Mouse (Mus musculus): ENCODE data around the gene Whamm. TPM values are rescaled to one million over a fixed set of nuclear protein-coding genes. Genes with fewer than 3 reads are reported as not detected.

The Whamm gene
- polyA plus RNA-seq (2014; fragmentation: Nextera tagmentation; extraction: Ambion mirVana), result 5.2 and 5.6 TPM in 2 replicates

DNA sequence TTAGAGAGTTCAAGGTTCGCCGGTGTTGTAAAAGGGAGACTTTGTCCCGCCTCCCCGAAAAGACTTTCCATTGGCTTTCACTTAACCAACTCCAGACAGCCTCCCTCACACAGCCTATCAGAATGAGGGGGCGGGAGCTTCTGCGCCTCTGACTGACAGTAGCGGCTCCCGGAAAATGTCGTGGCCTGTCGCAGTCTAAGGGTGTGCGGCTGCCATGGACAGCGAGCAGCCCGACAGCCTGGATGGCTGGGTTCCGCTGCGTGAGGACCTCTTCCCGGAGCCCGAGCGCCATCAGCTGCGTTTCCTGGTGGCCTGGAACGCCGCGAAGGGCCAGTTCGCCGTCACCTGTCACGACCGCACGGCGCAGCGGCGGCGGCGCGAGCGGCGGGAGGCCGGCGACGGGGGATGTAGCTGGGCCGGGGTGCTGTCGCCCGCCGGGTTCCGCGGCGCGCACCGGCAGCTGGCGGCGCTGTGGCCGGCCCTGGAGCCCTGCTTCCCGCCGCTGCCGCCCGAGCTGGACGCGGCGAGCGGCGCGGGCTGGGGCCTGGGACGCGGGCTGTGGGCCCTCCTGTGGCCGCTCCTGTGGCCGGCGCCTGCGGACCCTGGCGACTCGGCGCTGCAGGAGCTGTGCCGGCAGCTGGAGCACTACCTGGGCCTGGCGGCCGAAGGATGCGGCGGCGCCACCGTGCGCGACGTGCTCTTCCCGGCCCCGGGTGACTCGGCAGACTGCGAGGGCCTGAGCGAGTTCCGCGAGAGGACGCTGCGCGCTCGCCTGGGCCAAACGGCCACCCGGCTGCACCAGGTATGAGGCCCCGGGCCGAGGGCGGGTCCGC lies at the start of gene Whamm:
Gene Whamm (plus strand): TSS at position 159 of the 833 bp plus-strand sequence.
- Histone ChIP-seq H3K9ac (replicated peaks; ENCODE audit: low read length) (peak within 1 kb of the TSS; percentile 81), H3K36me3 (replicated peaks; ENCODE audit: control insufficient read depth, insufficient read depth, low read depth, low read length) (no peaks in the 10 kb centered on the region), H3K4me1 (ENCODE audit: control insufficient read depth, insufficient read depth, low read length) (peaks cover 4% of the 10 kb centered on the region; the same call in 1 of the 2 replicates), H3K27ac (replicated peaks; ENCODE audit: low read depth, low read length) (peak within 1 kb of the TSS; percentile 76), H3K27me3 (ENCODE audit: control insufficient read depth, insufficient read depth, low read length) (no peaks in the 10 kb centered on the region), H3K4me2 (ENCODE audit: low read depth, low read length) (peak within 1 kb of the TSS; percentile 94), H3K9me3 (replicated peaks; ENCODE audit: control insufficient read depth, low read length) (no peaks in the 10 kb centered on the region), H3K4me3 (ENCODE audit: low read depth, low read length) (peak within 1 kb of the TSS; percentile 81)
- under 1% methylated on average over 86 of the region's 96 CpGs for WGBS
- ATAC-seq (replicated peaks; ENCODE audit: insufficient number of reproducible peaks, low FRiP score, low TSS enrichment, low read depth) (peak; percentile 99), DNase-seq (ENCODE audit: low spot score) (peak; percentile 95)

DNA sequence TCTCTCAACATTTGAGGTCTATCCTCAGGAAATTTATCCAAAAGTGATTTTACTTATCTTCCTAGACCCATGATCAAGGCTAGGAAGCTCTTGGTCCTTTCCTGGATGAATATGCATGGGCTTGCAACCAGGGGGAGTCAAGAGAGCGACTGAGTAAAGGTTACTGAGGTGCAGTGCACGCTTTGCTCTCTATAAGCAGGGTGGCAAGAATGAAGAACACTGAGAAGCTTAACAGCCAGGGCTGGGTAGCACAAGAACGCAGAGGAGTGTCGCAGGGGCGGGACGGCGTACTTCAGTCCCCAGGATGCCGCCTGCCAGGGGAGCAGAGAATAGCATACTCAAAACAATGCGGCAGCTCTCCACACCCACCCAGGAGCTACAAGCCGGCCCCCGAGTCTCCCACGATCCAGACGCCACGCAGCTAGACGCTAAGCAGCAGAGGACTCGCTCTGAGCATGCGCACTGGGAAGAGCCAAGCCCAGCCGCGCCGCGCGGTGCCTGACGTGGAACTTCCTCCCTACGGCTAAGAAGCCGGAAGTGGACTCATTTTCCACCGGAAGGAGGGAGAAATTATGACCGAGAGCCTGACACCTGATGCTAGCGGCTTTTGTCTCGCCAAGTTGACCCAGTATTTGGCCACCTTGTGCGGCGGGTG lies 47.9 kb upstream of the Whamm start:
- peak overlapping the region; percentile 88 for H3K9ac ChIP-seq (replicated peaks; ENCODE audit: low read length)
- H3K27me3 ChIP-seq (ENCODE audit: control insufficient read depth, insufficient read depth, low read length), result no peaks in the 10 kb centered on the region
- peak; percentile 95 for ATAC-seq (replicated peaks; ENCODE audit: insufficient number of reproducible peaks, low FRiP score, low TSS enrichment, low read depth)
- H3K27ac ChIP-seq (replicated peaks; ENCODE audit: low read depth, low read length), result peak overlapping the region; percentile 85
- H3K9me3 ChIP-seq (replicated peaks; ENCODE audit: control insufficient read depth, low read length), result no peaks in the 10 kb centered on the region
- peak overlapping the region; percentile 79 for H3K4me2 ChIP-seq (ENCODE audit: low read depth, low read length)
- no peaks in the 10 kb centered on the region; the same call in 1 of the 2 replicates for H3K36me3 ChIP-seq (replicated peaks; ENCODE audit: control insufficient read depth, insufficient read depth, low read depth, low read length)
- under 1% methylated on average over 31 of the region's 31 CpGs for WGBS
- H3K4me3 ChIP-seq (ENCODE audit: low read depth, low read length), result peak overlapping the region; percentile 69
- no peaks in the 10 kb centered on the region for H3K4me1 ChIP-seq (ENCODE audit: control insufficient read depth, insufficient read depth, low read length)
- DNase-seq (ENCODE audit: low spot score), result peak; percentile 98

DNA sequence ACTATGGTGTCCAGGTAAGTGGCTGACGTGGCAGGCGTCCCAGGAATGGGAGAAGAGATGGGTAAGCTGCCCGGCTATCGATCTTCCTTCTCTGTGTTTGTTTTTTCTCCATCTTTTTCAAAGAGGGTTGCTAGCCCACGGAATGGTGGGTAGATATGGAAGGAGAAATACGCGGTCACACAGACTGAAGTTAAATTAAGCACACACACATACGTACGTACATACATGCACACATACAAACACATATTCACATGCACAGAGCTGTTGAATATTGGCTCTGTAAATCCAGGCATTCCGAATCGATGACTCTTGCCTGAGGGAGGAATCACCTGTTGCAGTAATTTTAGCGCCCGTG lies 47.4 kb upstream of the Whamm start:
- DNase-seq (ENCODE audit: low spot score) (no peak), ATAC-seq (replicated peaks; ENCODE audit: insufficient number of reproducible peaks, low FRiP score, low TSS enrichment, low read depth) (0 out of 2 replicates have a peak, but pooled peaks have one; percentile 14)
- 13% methylated on average over 13 of the region's 13 CpGs for WGBS
- H3K4me1 ChIP-seq (ENCODE audit: control insufficient read depth, insufficient read depth, low read length), result no peaks in the 10 kb centered on the region
- peak overlapping the region; percentile 69 for H3K4me3 ChIP-seq (ENCODE audit: low read depth, low read length)
- H3K36me3 ChIP-seq (replicated peaks; ENCODE audit: control insufficient read depth, insufficient read depth, low read depth, low read length), result no peaks in the 10 kb centered on the region; the same call in 1 of the 2 replicates
- H3K4me2 ChIP-seq (ENCODE audit: low read depth, low read length), result peak overlapping the region; percentile 79
- no peaks in the 10 kb centered on the region for H3K27me3 ChIP-seq (ENCODE audit: control insufficient read depth, insufficient read depth, low read length)
- peak overlapping the region; percentile 85; the same call in 1 of the 2 replicates for H3K27ac ChIP-seq (replicated peaks; ENCODE audit: low read depth, low read length)
- peak overlapping the region; percentile 88 for H3K9ac ChIP-seq (replicated peaks; ENCODE audit: low read length)
- no peaks in the 10 kb centered on the region for H3K9me3 ChIP-seq (replicated peaks; ENCODE audit: control insufficient read depth, low read length)

DNA sequence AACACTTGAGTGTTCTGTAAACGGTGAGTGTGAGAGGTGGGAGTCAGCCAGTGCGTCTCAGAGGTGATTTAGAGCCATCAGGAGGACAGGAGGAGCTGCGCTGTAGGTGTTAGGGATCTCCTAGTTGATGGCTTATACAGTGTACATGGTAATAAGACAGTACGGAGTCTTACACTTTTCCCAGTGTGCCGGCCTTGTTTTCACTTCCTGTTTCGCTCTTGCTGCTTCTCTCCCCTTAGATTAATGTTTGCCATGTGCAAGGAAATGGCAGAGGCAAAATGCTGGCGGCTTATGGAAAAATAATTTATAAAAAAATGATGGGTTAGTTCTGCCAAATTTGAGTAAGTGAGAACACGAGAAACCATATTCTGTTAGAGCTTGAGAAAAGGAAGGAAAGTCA lies 42.1 kb upstream of the Whamm start:
- Histone ChIP-seq H3K27ac (replicated peaks; ENCODE audit: low read depth, low read length) (no peak overlapping the region), H3K4me2 (ENCODE audit: low read depth, low read length) (no peak overlapping the region), H3K27me3 (ENCODE audit: control insufficient read depth, insufficient read depth, low read length) (no peaks in the 10 kb centered on the region), H3K4me1 (ENCODE audit: control insufficient read depth, insufficient read depth, low read length) (no peaks in the 10 kb centered on the region), H3K4me3 (ENCODE audit: low read depth, low read length) (no peak overlapping the region), H3K9me3 (replicated peaks; ENCODE audit: control insufficient read depth, low read length) (no peaks in the 10 kb centered on the region), H3K36me3 (replicated peaks; ENCODE audit: control insufficient read depth, insufficient read depth, low read depth, low read length) (peaks cover 5% of the 10 kb centered on the region), H3K9ac (replicated peaks; ENCODE audit: low read length) (no peak overlapping the region)
- WGBS, result 92% methylated on average over 8 of the region's 8 CpGs
- no peak for ATAC-seq (replicated peaks; ENCODE audit: insufficient number of reproducible peaks, low FRiP score, low TSS enrichment, low read depth)
- no peak for DNase-seq (ENCODE audit: low spot score)

DNA sequence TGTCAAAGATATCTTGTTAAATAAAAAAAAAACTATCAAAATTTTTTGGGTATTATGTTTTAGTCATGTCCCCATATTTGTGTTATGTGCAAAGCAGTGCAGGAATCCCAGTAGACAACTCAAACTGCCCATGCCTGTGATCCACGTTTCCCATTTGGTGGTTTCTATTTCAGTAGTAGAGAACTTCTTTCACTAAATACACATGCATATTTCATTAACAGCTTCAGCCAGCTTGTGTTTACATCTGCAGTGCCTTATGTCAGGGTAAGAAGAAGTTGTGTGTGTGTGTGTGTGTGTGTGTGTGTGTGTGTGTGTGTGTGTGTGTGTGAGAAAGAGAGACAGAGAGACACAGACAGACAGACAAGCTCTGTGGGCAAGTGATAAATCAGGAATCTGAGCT lies 39.6 kb upstream of the Whamm start:
- ATAC-seq (replicated peaks; ENCODE audit: insufficient number of reproducible peaks, low FRiP score, low TSS enrichment, low read depth) (no peak), DNase-seq (ENCODE audit: low spot score) (no peak)
- Histone ChIP-seq H3K36me3 (replicated peaks; ENCODE audit: control insufficient read depth, insufficient read depth, low read depth, low read length) (peaks cover 10% of the 10 kb centered on the region), H3K9me3 (replicated peaks; ENCODE audit: control insufficient read depth, low read length) (no peaks in the 10 kb centered on the region), H3K4me2 (ENCODE audit: low read depth, low read length) (no peak overlapping the region), H3K4me3 (ENCODE audit: low read depth, low read length) (no peak overlapping the region), H3K4me1 (ENCODE audit: control insufficient read depth, insufficient read depth, low read length) (no peaks in the 10 kb centered on the region), H3K27me3 (ENCODE audit: control insufficient read depth, insufficient read depth, low read length) (no peaks in the 10 kb centered on the region), H3K9ac (replicated peaks; ENCODE audit: low read length) (no peak overlapping the region), H3K27ac (replicated peaks; ENCODE audit: low read depth, low read length) (no peak overlapping the region)
- WGBS, result 86% methylated on average over 1 of the region's 1 CpGs

GRCm38 (mm10) chr7:81536478-81536877 lies 34.6 kb upstream of the Whamm start:
- WGBS, result 92% methylated on average over 4 of the region's 4 CpGs
- DNase-seq (ENCODE audit: low spot score), result no peak
- H3K4me2 ChIP-seq (ENCODE audit: low read depth, low read length), result no peak overlapping the region

GRCm38 (mm10) chr7:81538070-81538675 lies 32.9 kb upstream of the Whamm start:
- Histone ChIP-seq H3K4me2 (ENCODE audit: low read depth, low read length) (no peak overlapping the region), H3K9ac (replicated peaks; ENCODE audit: low read length) (no peak overlapping the region), H3K36me3 (replicated peaks; ENCODE audit: control insufficient read depth, insufficient read depth, low read depth, low read length) (peaks cover 10% of the 10 kb centered on the region), H3K4me3 (ENCODE audit: low read depth, low read length) (no peak overlapping the region), H3K4me1 (ENCODE audit: control insufficient read depth, insufficient read depth, low read length) (no peaks in the 10 kb centered on the region), H3K27ac (replicated peaks; ENCODE audit: low read depth, low read length) (no peak overlapping the region), H3K9me3 (replicated peaks; ENCODE audit: control insufficient read depth, low read length) (no peaks in the 10 kb centered on the region), H3K27me3 (ENCODE audit: control insufficient read depth, insufficient read depth, low read length) (no peaks in the 10 kb centered on the region)
- no peak for DNase-seq (ENCODE audit: low spot score)
- ATAC-seq (replicated peaks; ENCODE audit: insufficient number of reproducible peaks, low FRiP score, low TSS enrichment, low read depth), result no peak
- WGBS, result 75% methylated on average over 2 of the region's 2 CpGs

More at GRCm38 (mm10) chr7:81536478-81536877, 34.6 kb upstream of the Whamm start:
- ATAC-seq (replicated peaks; ENCODE audit: insufficient number of reproducible peaks, low FRiP score, low TSS enrichment, low read depth), result no peak
- H3K4me1 ChIP-seq (ENCODE audit: control insufficient read depth, insufficient read depth, low read length), result no peaks in the 10 kb centered on the region
- no peaks in the 10 kb centered on the region for H3K27me3 ChIP-seq (ENCODE audit: control insufficient read depth, insufficient read depth, low read length)
- H3K27ac ChIP-seq (replicated peaks; ENCODE audit: low read depth, low read length), result no peak overlapping the region
- H3K9me3 ChIP-seq (replicated peaks; ENCODE audit: control insufficient read depth, low read length), result no peaks in the 10 kb centered on the region
- no peak overlapping the region for H3K9ac ChIP-seq (replicated peaks; ENCODE audit: low read length)
- H3K4me3 ChIP-seq (ENCODE audit: low read depth, low read length), result no peak overlapping the region
- H3K36me3 ChIP-seq (replicated peaks; ENCODE audit: control insufficient read depth, insufficient read depth, low read depth, low read length), result peaks cover 10% of the 10 kb centered on the region

Data from embryonic facial prominence, embryonic 11.5 days (tissue).